Mouse (Mus musculus): Measurements from ENCODE around the gene Ankrd66.
"Not testable (repeated sequence)": the region's sequence is repeated elsewhere in the genome, so short reads cannot be mapped to it uniquely, and the experiment has no call there.

GRCm38 (mm10) chr17:43536841-43537240 lies 6.6 kb downstream of the Ankrd66 start:
- not testable (repeated sequence) for TF ChIP-seq CTCF, EP300 (IDR thresholded peaks at IDR 0.05; ENCODE audit: low read depth)

Data from liver, postnatal 0 days (tissue).